Mouse (Mus musculus) C2C12 (cell line): ENCODE results near the gene Kxd1. TPM values are rescaled to one million over a fixed set of nuclear protein-coding genes. Genes with fewer than 3 reads are reported as not detected.
A peak's percentile ranks its signal among the peaks of the same experiment; 100 is the strongest.

Experiments
- H3K27me3 ChIP-seq: one replicate; pipeline ENCODE4 v1.6.1; 2011; ENCODE audit not compliant: control insufficient read depth, insufficient read depth, insufficient read length
- H3K36me3 ChIP-seq: one replicate; pipeline ENCODE4 v1.6.1; 2011; ENCODE audit not compliant: control insufficient read depth, insufficient read depth
- H3K4me3 ChIP-seq: one replicate; pipeline ENCODE4 v1.5.1; 2011; ENCODE audit warnings: mild to moderate bottlenecking, control low read depth; ENCODE audit not compliant: poor library complexity, insufficient read depth, severe bottlenecking
- H3K79me2 ChIP-seq: one replicate; pipeline ENCODE4 v1.6.1; 2011; ENCODE audit not compliant: control insufficient read depth, insufficient read depth
- H3K79me3 ChIP-seq: one replicate; pipeline ENCODE4 v1.6.1; 2011; ENCODE audit warnings: low read depth, control low read depth
- H3ac ChIP-seq: one replicate; pipeline ENCODE3; 2011; ENCODE audit warnings: low read depth; ENCODE audit not compliant: control insufficient read depth, insufficient read length
- CEBPB ChIP-seq: IDR thresholded peaks from one replicate; pipeline ENCODE4 v1.6.1; 2011; ENCODE audit warnings: low read depth, mild to moderate bottlenecking, control low read depth, moderate library complexity
- CTCF ChIP-seq: IDR thresholded peaks from one replicate; pipeline ENCODE4 v1.5.1; 2011; ENCODE audit not compliant: control insufficient read depth, insufficient read depth, insufficient read length
- FOSL1 ChIP-seq: IDR thresholded peaks from one replicate; pipeline ENCODE4 v1.8.0; 2011; ENCODE audit warnings: mild to moderate bottlenecking, low read length; ENCODE audit not compliant: poor library complexity, insufficient read depth, severe bottlenecking
- MAX ChIP-seq: IDR thresholded peaks from one replicate; pipeline ENCODE4 v1.6.1; 2011; ENCODE audit warnings: mild to moderate bottlenecking, control low read depth
- MYOD1 ChIP-seq: IDR thresholded peaks from one replicate; pipeline ENCODE4 v1.6.1; 2011; ENCODE audit warnings: low read depth; ENCODE audit not compliant: control insufficient read depth, insufficient read length
- MYOG ChIP-seq: IDR thresholded peaks from one replicate; pipeline ENCODE4 v1.6.1; 2011; ENCODE audit not compliant: control insufficient read depth, insufficient read length; ENCODE audit errors: extremely low read depth
- USF1 ChIP-seq: IDR thresholded peaks from one replicate; pipeline ENCODE4 v1.6.1; 2011; ENCODE audit warnings: low read depth, mild to moderate bottlenecking, control low read depth, moderate library complexity
- polyA plus RNA-seq: library from polyadenylated mRNA; unstranded; fragments of >200 nt; fragmentation: generic; extraction: Trizol; gene quantifications from one replicate; pipeline ENCODE4 v1.2.1, GENCODE M21; 2012; ENCODE audit warnings: missing spikeins

Kxd1 gene
- polyA plus RNA-seq, 1 experiment, result 47.5 TPM

- no peak for TF ChIP-seq MYOG
- TF ChIP-seq MYOD1, result no peak
- TF ChIP-seq MAX, result no peak
- TF ChIP-seq CTCF, result no peak
- no peak for TF ChIP-seq FOSL1
- TF ChIP-seq CEBPB, result no peak
- TF ChIP-seq USF1, result no peak
- peaks cover 38% of the 10 kb centered on the region for H3K79me2 ChIP-seq
- peaks cover 24% of the 10 kb centered on the region for H3K79me3 ChIP-seq
- peak overlapping the region; percentile 96 for H3ac ChIP-seq
- H3K36me3 ChIP-seq, result peaks cover 22% of the 10 kb centered on the region
- peak overlapping the region; percentile 61 for H3K4me3 ChIP-seq
- no peaks in the 10 kb centered on the region for H3K27me3 ChIP-seq
These were observed 534 bp upstream of the Kxd1 start for GRCm38 (mm10) chr8:70528182-70528797.

DNA sequence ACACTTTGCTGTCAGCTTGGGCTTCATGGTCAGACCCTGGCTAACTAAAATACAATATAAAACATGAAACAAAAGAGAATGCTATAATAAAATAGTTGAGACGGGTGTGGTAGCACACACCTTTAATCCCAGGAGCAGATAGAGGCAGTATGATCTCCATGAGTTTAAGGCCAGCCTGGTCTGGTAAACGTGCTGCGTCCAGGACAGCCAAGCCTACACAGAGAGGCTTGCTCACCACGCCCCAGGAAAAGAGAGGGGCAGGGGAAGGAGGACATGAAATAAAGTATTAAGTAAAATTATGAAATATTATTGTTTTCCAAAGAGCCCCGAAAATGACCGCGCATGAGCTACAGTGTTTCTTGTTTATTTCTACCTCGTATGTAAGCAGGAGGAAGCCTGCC lies 645 bp downstream of the Kxd1 start:
- TF ChIP-seq CTCF (no peak), MYOG (no peak), USF1 (no peak), CEBPB (no peak), MYOD1 (no peak), FOSL1 (no peak)

DNA sequence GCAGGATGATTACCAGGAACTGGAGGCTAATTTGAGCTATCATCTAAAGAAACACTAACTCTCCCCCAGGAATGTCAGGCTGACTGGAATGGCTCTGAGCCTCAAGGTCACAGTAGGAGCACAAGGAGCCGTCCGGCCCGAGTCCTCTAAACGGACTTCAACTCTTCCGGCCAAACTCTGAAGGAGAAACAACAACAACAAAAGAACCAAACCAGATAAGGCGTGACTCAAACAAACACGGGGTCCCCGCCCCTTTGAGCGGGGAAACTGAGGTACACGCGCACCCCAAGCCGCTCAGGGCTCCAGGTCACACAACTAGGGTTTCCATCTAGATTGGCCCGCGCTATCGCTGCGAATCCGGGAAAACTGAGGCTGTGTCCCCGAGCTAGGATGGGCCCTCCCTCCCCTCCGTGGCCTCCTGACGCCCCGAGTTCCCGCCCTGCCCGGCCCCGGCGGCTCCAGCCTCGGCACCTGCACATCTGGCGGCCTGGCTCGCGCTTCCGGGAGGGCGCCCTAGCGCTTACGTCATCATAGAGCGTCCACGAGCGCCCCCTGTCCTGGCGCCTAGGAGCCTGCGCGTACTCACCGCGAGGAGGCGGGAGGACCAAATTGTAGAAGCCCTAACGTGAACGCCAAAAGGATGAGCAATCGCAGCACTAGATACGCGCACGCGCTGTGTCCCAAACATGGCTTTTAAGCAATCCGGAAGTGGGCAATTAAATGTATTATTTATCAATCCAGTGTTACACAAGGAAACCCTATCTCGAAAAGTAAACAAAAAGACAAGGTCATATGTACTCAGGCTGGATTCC lies 5.0 kb downstream of the Kxd1 start:
- peak overlapping the region; percentile 86 for H3ac ChIP-seq
- H3K79me2 ChIP-seq, result peaks cover 8% of the 10 kb centered on the region
- peaks cover 1% of the 10 kb centered on the region for H3K79me3 ChIP-seq
- peak overlapping the region; percentile 66 for H3K4me3 ChIP-seq
- no peaks in the 10 kb centered on the region for H3K27me3 ChIP-seq
- TF ChIP-seq CEBPB (peak; percentile 22), MAX (peak; percentile 58), CTCF (no peak)
- no peaks in the 10 kb centered on the region for H3K36me3 ChIP-seq

More for the DNA sequence above, 645 bp downstream of the Kxd1 start:
- Histone ChIP-seq H3ac (peak overlapping the region; percentile 71), H3K36me3 (peaks cover 15% of the 10 kb centered on the region), H3K79me3 (peaks cover 24% of the 10 kb centered on the region), H3K4me3 (peak overlapping the region; percentile 61), H3K79me2 (peaks cover 38% of the 10 kb centered on the region), H3K27me3 (no peaks in the 10 kb centered on the region)

GRCm38 (mm10) chr8:70519606-70520005 lies 8.2 kb downstream of the Kxd1 start:
- H3ac ChIP-seq, result no peak overlapping the region
- H3K4me3 ChIP-seq, result no peak overlapping the region
- no peaks in the 10 kb centered on the region for H3K27me3 ChIP-seq
- H3K79me3 ChIP-seq, result peaks cover 1% of the 10 kb centered on the region
- no peaks in the 10 kb centered on the region for H3K79me2 ChIP-seq
- H3K36me3 ChIP-seq, result peaks cover 6% of the 10 kb centered on the region
- TF ChIP-seq MYOG (no peak), FOSL1 (no peak), CEBPB (no peak), MAX (no peak), USF1 (no peak), MYOD1 (no peak), CTCF (no peak)

DNA sequence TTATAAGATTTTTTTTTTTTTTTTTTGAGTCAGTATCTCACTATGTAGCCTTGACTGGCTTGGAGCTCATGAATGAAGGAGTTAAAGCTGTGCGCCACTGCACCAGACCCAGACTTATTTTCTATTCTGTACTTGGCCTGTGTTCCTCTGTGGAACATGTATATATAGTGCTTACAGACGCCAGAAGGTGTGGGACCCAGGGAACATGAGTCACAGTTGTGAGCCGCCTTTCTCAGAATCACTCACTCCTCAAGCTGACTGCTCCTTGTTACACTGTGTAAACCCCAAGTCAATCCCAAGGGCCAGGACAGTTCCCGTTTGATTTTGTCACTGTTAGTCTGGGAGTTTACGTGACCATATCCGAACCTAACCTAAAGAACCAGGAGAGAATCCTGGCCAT lies 8.7 kb downstream of the Kxd1 start:
- Histone ChIP-seq H3K27me3 (no peaks in the 10 kb centered on the region), H3K79me2 (peaks cover 6% of the 10 kb centered on the region), H3ac (no peak overlapping the region), H3K79me3 (peaks cover 3% of the 10 kb centered on the region), H3K4me3 (no peak overlapping the region), H3K36me3 (peaks cover 9% of the 10 kb centered on the region)
- TF ChIP-seq MYOG, result no peak
- no peak for TF ChIP-seq CTCF
- no peak for TF ChIP-seq MYOD1
- TF ChIP-seq FOSL1, result no peak
- no peak for TF ChIP-seq MAX
- no peak for TF ChIP-seq CEBPB
- no peak for TF ChIP-seq USF1

DNA sequence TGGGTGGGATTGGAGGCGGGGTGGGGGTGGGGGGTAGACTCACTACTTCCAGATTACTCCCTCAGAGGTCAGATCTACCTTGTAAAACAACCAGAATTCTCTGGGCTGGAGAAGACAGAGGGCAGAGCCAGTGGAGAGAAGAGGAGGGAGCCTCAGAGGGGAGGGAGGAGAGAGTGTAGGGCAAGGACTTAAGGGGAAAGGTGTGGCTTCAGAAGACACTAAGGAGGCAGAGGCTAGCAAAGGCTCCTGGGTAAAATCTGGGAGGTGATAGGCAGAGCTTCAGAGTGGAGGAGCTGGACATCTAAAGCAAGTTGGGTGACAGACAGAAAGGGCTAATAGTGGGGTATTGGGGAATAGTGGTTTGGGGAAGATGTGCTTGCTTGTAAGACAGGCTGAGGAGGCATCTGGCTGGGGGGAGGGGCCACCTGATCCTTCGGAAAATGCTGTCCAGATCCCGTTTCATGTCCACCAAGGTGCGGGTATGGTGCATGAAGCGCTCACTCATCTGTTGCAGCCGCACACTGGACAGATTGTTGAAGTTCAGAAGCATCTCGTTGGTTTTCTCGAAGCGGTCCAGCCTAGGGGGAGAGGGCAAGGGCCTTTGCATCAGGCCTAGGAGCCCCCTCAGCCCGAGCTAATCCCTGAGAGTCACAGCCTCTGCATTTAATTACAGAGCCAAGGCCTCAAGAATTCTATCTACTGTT lies 9.7 kb downstream of the Kxd1 start:
- H3K27me3 ChIP-seq, result no peaks in the 10 kb centered on the region
- H3K79me2 ChIP-seq, result peaks cover 9% of the 10 kb centered on the region
- H3K36me3 ChIP-seq, result peaks cover 12% of the 10 kb centered on the region
- H3ac ChIP-seq, result no peak overlapping the region
- no peak for TF ChIP-seq CEBPB
- TF ChIP-seq CTCF, result no peak
- no peak for TF ChIP-seq MYOD1
- TF ChIP-seq FOSL1, result no peak
- no peak for TF ChIP-seq USF1
- TF ChIP-seq MAX, result no peak
- TF ChIP-seq MYOG, result no peak
- H3K79me3 ChIP-seq, result peaks cover 3% of the 10 kb centered on the region
- no peak overlapping the region for H3K4me3 ChIP-seq
